Mouse (Mus musculus) embryonic facial prominence, embryonic 15.5 days (tissue): ENCODE results near the gene Golm1. TPM values are rescaled to one million over a fixed set of nuclear protein-coding genes. Genes with fewer than 3 reads are reported as not detected.
A peak's percentile ranks its signal among the peaks of the same experiment; 100 is the strongest.
"Not testable (repeated sequence)": the region's sequence is repeated elsewhere in the genome, so short reads cannot be mapped to it uniquely, and the experiment has no call there.

Experiments used
- ATAC-seq: fragments of 200-750 bp; cut with Nextera tagmentation; 2 replicates; pipeline ENCODE4 v1.8.0; 2017; ENCODE audit warnings: low read depth, moderate TSS enrichment; ENCODE audit not compliant: insufficient number of reproducible peaks, low FRiP score, low TSS enrichment
- H3K27ac ChIP-seq: fragments of 300-500 bp; sonication (generic); replicated peaks from 2 replicates; pipeline ENCODE4 v1.5.1; 2015; ENCODE audit warnings: mild to moderate bottlenecking, inconsistent platforms
- H3K27me3 ChIP-seq: fragments of 300-500 bp; sonication (generic); 2 replicates; pipeline ENCODE4 v1.6.1; 2015; ENCODE audit warnings: inconsistent platforms
- H3K36me3 ChIP-seq: fragments of 300-500 bp; sonication (generic); 2 replicates; pipeline ENCODE4 v1.6.1; 2015; ENCODE audit warnings: mild to moderate bottlenecking, inconsistent platforms
- H3K4me1 ChIP-seq: fragments of 300-500 bp; sonication (generic); 2 replicates; pipeline ENCODE4 v1.6.1; 2015; ENCODE audit warnings: inconsistent platforms
- H3K4me2 ChIP-seq: fragments of 300-500 bp; sonication (generic); replicated peaks from 2 replicates; pipeline ENCODE4 v1.6.1; 2015; ENCODE audit warnings: mild to moderate bottlenecking, inconsistent platforms
- H3K4me3 ChIP-seq: fragments of 300-500 bp; sonication (generic); replicated peaks from 2 replicates; pipeline ENCODE4 v1.5.1; 2015; ENCODE audit warnings: mild to moderate bottlenecking, inconsistent platforms
- H3K9ac ChIP-seq: fragments of 300-500 bp; sonication (generic); 2 replicates; pipeline ENCODE4 v1.6.1; 2015; ENCODE audit warnings: inconsistent platforms
- H3K9me3 ChIP-seq: fragments of 300-500 bp; sonication (generic); replicated peaks from 2 replicates; pipeline ENCODE4 v1.6.1; 2016; ENCODE audit warnings: inconsistent platforms
- WGBS: fragments of 180-500 bp; shearing (Covaris S2); methylation state at CpG from one replicate; pipeline ENCODE4 v1.1.7; 2015; 5-methylcytosine and 5-hydroxymethylcytosine counted together
- polyA plus RNA-seq: library from polyadenylated mRNA; unstranded; fragments of >200 nt; fragmentation: Nextera tagmentation; extraction: Ambion mirVana; gene quantifications from 2 replicates; pipeline ENCODE4 v1.2.1, GENCODE M21; 2015

The Golm1 gene
- 36.5 and 38.0 TPM in 2 replicates for polyA plus RNA-seq

DNA sequence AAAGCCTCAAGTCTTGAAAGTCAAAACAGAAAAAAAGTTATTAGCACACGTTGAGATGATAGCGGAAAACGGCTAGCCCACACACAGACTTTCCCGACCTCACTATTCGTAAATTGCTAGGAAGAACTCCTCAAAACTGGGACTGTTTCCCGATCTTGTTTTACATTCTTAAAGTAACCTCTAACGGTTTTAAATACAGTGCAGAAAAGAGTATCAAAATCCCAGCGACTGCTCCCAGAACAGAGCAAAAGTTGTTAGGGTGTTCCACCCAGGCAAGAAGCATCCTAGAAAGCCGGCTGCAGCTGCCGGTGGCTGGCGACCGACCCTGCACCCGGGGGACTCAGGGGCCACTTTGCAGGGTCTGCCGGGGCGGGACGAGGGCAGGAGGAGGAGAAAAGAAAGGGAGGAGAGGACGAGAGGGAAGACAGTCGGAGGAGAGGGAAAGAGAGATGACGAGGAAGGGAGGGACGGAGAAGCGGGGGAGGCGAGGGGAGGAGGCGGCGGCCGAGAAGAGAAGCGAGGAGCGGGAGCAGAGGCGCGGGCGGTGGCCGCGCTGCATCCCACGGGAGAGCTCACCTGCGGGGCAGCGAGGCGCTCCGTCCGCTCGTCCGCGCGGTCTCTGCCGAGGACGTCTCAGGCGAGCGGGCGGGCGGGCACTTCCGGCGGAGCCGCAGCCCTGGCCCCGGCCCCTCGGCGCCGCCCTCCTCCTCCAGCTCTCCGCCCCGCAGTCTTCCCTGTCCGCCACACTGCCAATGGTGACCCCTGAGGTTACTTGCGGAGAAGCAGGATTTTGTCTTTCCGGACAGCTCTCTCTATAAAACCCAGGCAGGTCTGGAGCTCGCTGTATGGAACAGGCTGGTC, at the start of gene Golm1:
TSS of gene Golm1 (minus strand) at position 661 of the 861 bp plus-strand sequence.
- H3K4me2 ChIP-seq, result peak within 1 kb of the TSS; percentile 75
- peaks cover 16% of the 10 kb centered on the region for H3K4me1 ChIP-seq
- no peaks in the 10 kb centered on the region for H3K36me3 ChIP-seq
- no peaks in the 10 kb centered on the region for H3K9me3 ChIP-seq
- no peaks in the 10 kb centered on the region for H3K27me3 ChIP-seq
- H3K9ac ChIP-seq, result peak within 1 kb of the TSS; percentile 72
- H3K27ac ChIP-seq, result peak within 1 kb of the TSS; percentile 72
- WGBS, result under 1% methylated on average over 57 of the region's 61 CpGs
- H3K4me3 ChIP-seq, result peak within 1 kb of the TSS; percentile 77
- peak; percentile 87 for ATAC-seq

GRCm38 (mm10) chr13:59722089-59722488, 46.5 kb upstream of the Golm1 start:
- H3K36me3 ChIP-seq, H3K4me2 ChIP-seq, H3K9me3 ChIP-seq, H3K27ac ChIP-seq, ATAC-seq, H3K9ac ChIP-seq, H3K4me1 ChIP-seq, H3K4me3 ChIP-seq, H3K27me3 ChIP-seq: not testable (repeated sequence)
- WGBS, result 78% methylated on average over 1 of the region's 1 CpGs

GRCm38 (mm10) chr13:59719475-59719874, 43.9 kb upstream of the Golm1 start:
- H3K4me2 ChIP-seq, result no peak overlapping the region
- 0 out of 2 replicates have a peak, but pooled peaks have one; percentile 40 for ATAC-seq
- no peak overlapping the region for H3K9ac ChIP-seq
- H3K27me3 ChIP-seq, result no peaks in the 10 kb centered on the region
- no peaks in the 10 kb centered on the region for H3K9me3 ChIP-seq
- WGBS, result 75% methylated on average over 1 of the region's 1 CpGs
- no peak overlapping the region for H3K4me3 ChIP-seq
- H3K27ac ChIP-seq, result peak overlapping the region; percentile 17; the same call in 1 of the 2 replicates
- H3K4me1 ChIP-seq, result peaks cover 8% of the 10 kb centered on the region; the same call in 1 of the 2 replicates
- H3K36me3 ChIP-seq, result no peaks in the 10 kb centered on the region

DNA sequence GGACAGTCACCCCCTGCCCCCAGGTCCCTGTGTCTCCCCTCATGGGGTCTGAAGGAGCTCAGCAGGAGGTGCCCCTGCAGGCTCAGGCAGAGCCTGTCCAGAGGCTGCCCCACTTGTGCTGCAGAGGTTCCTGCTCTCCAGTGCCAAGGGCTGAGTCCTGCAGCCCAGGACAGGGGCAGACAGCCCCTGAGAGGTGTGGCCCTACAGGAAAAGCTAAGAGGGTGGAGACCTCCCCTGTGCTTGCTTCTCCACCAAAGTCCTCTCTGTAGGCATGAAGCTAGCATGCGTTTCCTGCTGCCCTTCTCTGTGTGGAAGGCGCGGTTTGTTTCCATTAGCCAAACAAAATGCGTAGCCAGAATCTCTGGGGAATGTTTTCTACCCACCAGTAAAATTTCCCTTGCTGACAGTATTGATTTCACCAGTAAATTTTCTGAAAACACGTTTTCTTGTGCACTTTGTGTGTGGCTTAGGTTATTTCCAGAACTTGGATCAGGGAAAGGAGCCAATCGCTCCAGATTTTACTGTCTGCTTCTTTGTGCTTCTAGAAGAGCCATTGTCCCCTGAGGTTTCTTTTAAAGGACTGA, 43.3 kb upstream of the Golm1 start:
- 16% methylated on average over 6 of the region's 6 CpGs for WGBS
- H3K4me2 ChIP-seq, H3K9ac ChIP-seq, H3K9me3 ChIP-seq, ATAC-seq, H3K4me3 ChIP-seq, H3K4me1 ChIP-seq, H3K36me3 ChIP-seq, H3K27me3 ChIP-seq: not testable (repeated sequence)
- peak overlapping the region; percentile 17 for H3K27ac ChIP-seq

GRCm38 (mm10) chr13:59713710-59714109, 38.1 kb upstream of the Golm1 start:
- H3K27ac ChIP-seq, result no peak overlapping the region
- H3K9me3 ChIP-seq, result no peaks in the 10 kb centered on the region
- H3K4me1 ChIP-seq, result no peaks in the 10 kb centered on the region
- H3K27me3 ChIP-seq, result no peaks in the 10 kb centered on the region
- no peak overlapping the region for H3K4me2 ChIP-seq
- no peak overlapping the region for H3K9ac ChIP-seq
- no peak overlapping the region for H3K4me3 ChIP-seq
- H3K36me3 ChIP-seq, result no peaks in the 10 kb centered on the region
- ATAC-seq, result no peak
- 26% methylated on average over 3 of the region's 3 CpGs for WGBS

GRCm38 (mm10) chr13:59711984-59712383, 36.4 kb upstream of the Golm1 start, which contains the start of gene Spata31d1b:
Spata31d1b (plus strand) TSS chr13:59712284.
- 48% methylated on average over 3 of the region's 3 CpGs for WGBS

GRCm38 (mm10) chr13:59710230-59710629, 34.6 kb upstream of the Golm1 start, which contains the start of gene Spata31d1a:
Spata31d1a (minus strand) TSS chr13:59710330.
- ATAC-seq, result no peak
- H3K36me3 ChIP-seq, result no peaks in the 10 kb centered on the region
- H3K4me3 ChIP-seq, result no peak within 1 kb of the TSS
- no peaks in the 10 kb centered on the region for H3K27me3 ChIP-seq
- H3K9me3 ChIP-seq, result no peaks in the 10 kb centered on the region
- no peak within 1 kb of the TSS for H3K4me2 ChIP-seq
- H3K27ac ChIP-seq, result no peak within 1 kb of the TSS
- no peak within 1 kb of the TSS for H3K9ac ChIP-seq
- WGBS, result 90% methylated on average over 15 of the region's 15 CpGs
- H3K4me1 ChIP-seq, result no peaks in the 10 kb centered on the region

More at GRCm38 (mm10) chr13:59711984-59712383, 36.4 kb upstream of the Golm1 start, which contains the start of gene Spata31d1b:
- not testable (repeated sequence) for H3K9me3 ChIP-seq, H3K4me1 ChIP-seq, H3K36me3 ChIP-seq, H3K27me3 ChIP-seq, H3K9ac ChIP-seq, H3K4me3 ChIP-seq, ATAC-seq, H3K4me2 ChIP-seq, H3K27ac ChIP-seq

DNA sequence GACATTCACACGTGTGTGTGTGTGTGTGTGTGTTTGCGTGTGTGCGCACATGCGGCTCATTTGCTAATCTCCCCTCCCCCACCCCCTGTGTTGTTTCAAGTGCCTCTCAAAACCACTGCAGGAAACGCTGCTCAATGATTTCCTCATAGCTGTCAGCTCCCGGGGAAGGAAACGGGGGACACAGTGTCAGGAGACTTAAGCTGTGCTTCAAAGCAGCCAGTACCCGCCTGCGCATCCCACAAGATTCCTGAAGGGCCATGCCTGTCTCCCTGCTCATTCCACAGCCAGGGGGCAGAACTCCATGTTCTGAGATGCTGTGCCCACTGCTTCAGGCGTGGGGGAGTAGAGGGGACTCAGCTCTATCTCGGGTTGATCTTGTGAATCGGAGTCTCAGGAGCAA, 29.0 kb upstream of the Golm1 start:
- H3K4me3 ChIP-seq, result no peak overlapping the region
- H3K4me1 ChIP-seq, result no peaks in the 10 kb centered on the region
- 39% methylated on average over 12 of the region's 12 CpGs for WGBS
- no peaks in the 10 kb centered on the region for H3K9me3 ChIP-seq
- H3K27me3 ChIP-seq, result no peaks in the 10 kb centered on the region
- no peaks in the 10 kb centered on the region for H3K36me3 ChIP-seq
- no peak overlapping the region for H3K27ac ChIP-seq
- H3K4me2 ChIP-seq, result no peak overlapping the region
- no peak overlapping the region for H3K9ac ChIP-seq
- ATAC-seq, result no peak

GRCm38 (mm10) chr13:59703514-59703913, 27.9 kb upstream of the Golm1 start:
- H3K4me2 ChIP-seq, result no peak overlapping the region
- ATAC-seq, result no peak
- no peak overlapping the region for H3K27ac ChIP-seq
- H3K9me3 ChIP-seq, result no peaks in the 10 kb centered on the region
- 83% methylated on average over 12 of the region's 12 CpGs for WGBS
- H3K4me3 ChIP-seq, result no peak overlapping the region
- no peak overlapping the region for H3K9ac ChIP-seq
- H3K27me3 ChIP-seq, result no peaks in the 10 kb centered on the region
- no peaks in the 10 kb centered on the region for H3K36me3 ChIP-seq
- no peaks in the 10 kb centered on the region for H3K4me1 ChIP-seq

DNA sequence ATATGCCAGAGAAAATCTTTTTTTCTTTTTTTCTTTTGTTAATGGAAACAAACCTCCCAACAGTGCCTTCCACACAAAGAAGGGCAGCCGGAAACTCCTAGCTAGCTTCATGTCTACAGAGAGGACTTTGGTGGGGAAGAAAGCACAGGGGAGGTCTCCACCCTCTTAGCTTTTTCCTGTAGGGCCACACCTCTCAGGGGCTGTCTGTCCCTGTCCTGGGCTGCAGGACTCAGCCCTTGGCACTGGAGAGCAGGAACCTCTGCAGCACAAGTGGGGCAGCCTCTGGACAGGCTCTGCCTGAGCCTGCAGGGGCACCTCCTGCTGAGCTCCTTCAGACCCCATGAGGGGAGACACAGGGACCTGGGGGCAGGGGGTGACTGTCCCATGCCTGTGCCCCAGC, 24.5 kb upstream of the Golm1 start:
- not testable (repeated sequence) for H3K4me2 ChIP-seq, H3K4me1 ChIP-seq, H3K9ac ChIP-seq, H3K36me3 ChIP-seq, H3K4me3 ChIP-seq, H3K27me3 ChIP-seq, H3K27ac ChIP-seq, H3K9me3 ChIP-seq
- WGBS, result 17% methylated on average over 1 of the region's 1 CpGs
- 0 out of 2 replicates have a peak, but pooled peaks have one; percentile 22 for ATAC-seq

DNA sequence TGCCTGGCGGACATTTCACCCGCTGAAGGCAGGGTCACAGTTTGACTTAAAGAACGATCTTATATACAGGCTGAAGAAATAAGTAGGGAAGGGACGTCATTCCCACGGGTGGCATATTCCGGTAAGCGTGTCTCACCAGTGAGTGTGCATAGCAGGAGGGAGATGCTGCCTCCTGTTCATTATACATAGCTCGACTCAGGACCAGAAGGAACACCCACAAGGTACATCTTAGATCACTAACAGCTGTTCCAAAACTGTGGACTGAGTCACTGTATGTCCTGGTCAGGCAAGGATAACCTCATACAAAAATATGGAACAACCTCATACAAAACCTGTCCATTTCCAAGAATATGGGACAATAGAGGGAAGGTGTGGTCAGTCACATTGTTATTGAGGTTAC, 23.5 kb upstream of the Golm1 start:
- H3K9me3 ChIP-seq, result no peaks in the 10 kb centered on the region
- H3K4me2 ChIP-seq, result no peak overlapping the region
- no peak overlapping the region for H3K9ac ChIP-seq
- WGBS, result 92% methylated on average over 8 of the region's 8 CpGs
- no peak overlapping the region for H3K27ac ChIP-seq
- H3K4me3 ChIP-seq, result no peak overlapping the region
- ATAC-seq, result no peak
- H3K27me3 ChIP-seq, result no peaks in the 10 kb centered on the region
- no peaks in the 10 kb centered on the region for H3K4me1 ChIP-seq
- no peaks in the 10 kb centered on the region for H3K36me3 ChIP-seq
